Mouse (Mus musculus) cerebellum, adult 11 months (tissue): ENCODE data around the gene Acnat1.
"Not testable (repeated sequence)": the region's sequence is repeated elsewhere in the genome, so short reads cannot be mapped to it uniquely, and the experiment has no call there.

Experiments
- DNase-seq: peaks from one replicate; pipeline ENCODE4 v3.0.0; 2022

Acnat1 gene

DNA sequence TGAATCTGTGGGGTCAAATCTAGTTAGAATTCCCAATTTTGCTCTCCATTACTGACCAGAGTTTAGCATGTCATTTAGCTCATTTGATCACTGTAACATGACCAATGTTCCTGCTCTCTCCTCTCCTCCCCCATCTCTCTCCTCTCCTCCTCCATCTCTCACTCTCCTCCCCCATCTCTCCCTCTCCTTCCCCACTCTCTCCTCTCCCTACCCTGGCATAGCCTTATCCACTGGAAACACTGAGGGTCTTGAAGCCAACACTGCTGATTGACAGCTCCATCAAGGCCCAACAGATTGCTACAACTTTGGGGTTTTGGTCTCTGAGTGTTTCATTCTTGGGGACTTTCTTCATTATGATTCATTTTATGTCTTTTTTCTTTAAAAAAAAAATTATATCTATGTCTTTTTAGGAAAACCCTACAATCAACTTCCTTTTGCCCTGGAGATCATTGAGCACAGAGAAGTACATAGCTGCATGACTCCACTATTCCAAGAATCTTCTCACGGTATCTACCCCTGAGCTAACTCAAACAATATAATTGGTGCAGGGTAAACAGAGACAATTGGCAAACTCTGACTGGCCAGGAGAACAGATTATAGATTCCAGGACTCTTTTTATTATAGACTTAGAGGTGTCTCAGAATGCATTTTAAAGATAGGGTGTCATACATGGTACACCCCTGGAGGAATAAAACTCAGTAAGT lies 21.7 kb downstream of the Acnat1 start:
- no peak for DNase-seq

DNA sequence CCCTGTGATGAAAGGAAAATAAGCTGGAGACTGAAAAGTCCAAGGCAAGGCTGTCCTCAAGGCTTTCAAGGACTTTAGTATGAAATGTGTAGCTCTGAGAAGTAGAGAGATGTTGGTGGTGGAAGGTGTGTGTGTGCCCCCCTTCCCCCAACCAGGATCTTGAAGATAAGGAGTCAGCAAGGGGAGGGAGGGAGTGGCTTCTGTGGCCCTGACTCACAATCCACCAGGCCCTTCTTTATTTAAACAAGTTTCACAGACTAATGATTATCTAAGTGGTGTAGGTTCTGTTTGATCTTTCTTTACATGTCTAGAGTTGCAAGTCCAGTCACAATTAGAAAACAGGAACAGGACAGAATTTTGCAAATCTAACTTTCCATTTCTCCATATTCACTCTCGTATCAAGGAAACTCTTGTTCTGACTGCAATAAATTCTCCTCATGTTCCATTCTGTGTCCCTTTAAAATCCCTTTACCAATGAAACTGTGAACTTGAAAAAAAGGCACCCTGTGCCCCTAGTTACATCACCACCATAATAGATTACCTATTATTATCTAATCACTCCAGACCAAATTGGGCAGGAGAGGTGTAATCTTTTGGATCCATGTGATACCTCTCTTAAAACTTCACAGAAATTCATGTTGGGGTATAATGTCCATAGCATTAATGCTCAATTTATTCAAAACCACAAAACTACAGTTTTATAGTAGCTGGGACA lies 22.4 kb downstream of the Acnat1 start:
- not testable (repeated sequence) for DNase-seq

DNA sequence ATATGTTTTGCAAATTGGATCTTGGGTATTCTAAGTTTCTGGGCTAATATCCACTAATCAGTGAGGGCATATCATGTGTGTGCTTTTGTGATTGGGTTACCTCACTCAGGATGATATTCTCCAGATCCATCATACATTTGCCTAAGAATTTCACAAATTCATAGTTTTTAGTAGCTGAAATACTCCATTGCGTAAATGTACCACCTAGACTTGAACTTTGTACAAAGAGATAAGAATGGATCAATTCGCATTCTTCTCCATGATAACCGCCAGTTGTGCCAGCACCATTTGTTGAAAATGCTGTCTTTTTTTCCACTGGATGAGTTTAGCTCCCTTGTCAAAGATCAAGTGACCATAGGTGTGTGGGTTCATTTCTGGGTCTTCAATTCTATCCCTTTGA lies 36.7 kb downstream of the Acnat1 start:
- DNase-seq, result not testable (repeated sequence)

DNA sequence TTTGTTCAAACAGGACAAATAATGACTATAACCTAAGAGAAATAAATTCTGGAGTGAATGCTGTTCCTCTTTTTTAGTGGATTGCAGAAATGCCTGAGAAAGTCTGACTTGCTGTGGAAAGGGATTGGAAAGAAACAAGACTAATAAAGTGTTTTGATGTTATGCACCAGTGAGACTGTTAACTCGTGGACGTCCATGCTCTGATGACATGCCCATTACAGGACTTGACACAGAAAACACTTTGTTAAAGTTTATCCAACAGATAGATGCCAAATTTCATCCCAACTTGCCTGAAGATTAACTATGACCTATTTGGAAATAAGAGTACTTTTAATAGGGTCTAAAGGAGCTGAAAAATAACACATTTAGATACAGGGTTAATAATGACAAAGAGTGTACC lies 63.6 kb downstream of the Acnat1 start:
- DNase-seq, result not testable (repeated sequence)

DNA sequence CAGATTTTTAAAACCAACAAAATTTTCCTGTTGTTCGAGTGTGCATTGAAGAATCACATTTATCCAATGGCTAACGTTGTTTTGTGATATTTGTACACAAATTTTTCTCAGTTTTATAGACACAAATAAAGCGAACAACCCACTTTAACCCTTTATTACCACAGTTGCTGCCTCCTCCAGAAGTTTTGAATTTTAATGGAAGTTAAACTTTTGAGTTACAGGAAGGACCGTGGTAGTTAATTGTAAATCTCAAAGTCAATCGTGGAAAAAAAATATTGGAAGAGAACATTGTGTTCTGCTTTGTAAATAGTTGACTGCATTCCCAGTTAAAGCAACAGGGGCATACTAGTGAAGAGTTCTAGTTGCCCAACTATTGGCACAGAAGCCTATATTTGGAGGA lies 65.8 kb downstream of the Acnat1 start, which contains the start of gene Acnat2:
Gene Acnat2 (minus strand): TSS at position 195 of the 400 bp plus-strand sequence.
- DNase-seq, result not testable (repeated sequence)
